Mouse (Mus musculus) kidney, adult 8-10 months (tissue): ENCODE results near the gene Gm19410.

Experiments
- DNase-seq, 2 experiments: peaks; one replicate each; pipeline ENCODE4 v3.0.0; 2022

The Gm19410 gene

DNA sequence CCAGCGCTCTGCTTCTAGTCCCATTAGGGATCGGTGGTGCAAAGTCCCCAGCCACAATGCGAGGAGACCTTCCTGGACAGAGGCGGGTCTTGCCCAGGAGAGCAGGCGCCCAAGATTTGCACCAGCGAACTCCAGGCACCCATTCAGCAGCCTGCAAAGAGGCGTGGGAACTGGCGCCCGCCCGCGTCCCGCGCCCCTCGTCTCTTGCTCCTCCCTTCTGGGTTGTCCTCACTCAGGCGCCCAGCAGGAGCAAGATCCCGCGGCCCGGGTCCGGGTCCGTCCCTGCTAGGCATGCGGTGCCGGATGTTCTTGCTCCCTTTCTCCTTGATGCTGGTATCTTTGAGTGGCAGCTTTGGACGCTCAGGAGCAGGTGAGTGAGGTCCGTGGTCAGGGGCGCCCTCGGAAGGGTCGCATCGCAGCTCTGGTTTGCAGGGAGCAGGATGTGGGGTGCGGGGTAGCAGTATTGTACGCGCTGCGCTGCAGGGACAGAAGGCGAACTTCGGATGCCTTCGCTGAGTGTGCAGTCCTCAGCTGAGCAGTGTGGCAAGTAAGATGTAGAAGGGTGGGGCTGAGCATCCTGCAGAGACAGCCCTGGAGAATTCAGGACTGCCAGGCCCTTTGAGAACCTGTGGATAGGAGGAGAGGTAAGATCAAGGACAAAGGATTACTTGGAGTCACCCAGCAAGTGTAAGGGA is at the start of gene Gm19410:
Gene Gm19410, plus strand, starts transcription at position 292 of the 695 bp plus-strand sequence.
- peak; percentile 0 to 4 for DNase-seq

DNA sequence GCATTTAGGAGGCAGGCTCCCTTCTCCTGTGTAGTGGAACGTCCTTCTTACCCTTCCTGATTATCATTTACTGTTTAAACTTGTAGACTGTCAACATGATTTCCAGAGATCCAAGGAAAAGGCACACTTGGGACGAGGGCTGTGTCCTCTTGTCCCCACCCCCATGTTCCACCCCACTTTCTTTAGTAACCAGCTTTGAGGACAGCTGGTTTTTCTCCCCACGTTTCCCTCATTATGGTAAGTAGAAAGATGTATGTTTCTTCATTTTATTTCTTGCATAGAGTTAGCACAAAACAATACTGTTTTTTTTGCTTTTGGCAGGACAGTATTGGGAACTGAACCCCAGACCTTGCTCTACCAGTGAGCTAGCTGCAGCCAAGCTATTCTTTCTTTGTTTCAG is 34.8 kb upstream of the Gm19410 start:
- DNase-seq = no peak

DNA sequence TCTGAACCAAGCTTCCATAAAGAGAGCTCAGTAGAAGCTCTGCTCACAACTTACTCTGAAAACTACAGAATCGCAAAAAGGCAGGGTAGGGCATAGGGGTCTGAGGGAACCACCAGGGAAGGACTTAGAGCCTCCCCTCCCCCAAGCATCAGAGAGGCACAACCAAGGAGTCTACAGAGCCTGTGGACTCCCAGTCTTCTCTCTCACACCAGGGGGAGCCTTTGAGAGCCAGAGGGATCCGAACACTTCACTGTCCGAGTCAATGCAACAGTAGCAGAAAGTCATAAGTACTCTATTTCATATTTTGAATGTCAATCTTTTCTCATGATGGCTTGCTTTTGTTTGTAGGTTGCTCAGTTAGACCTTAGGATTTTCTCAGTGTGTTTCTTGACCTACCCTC is 30.2 kb upstream of the Gm19410 start:
- no peak for DNase-seq

DNA sequence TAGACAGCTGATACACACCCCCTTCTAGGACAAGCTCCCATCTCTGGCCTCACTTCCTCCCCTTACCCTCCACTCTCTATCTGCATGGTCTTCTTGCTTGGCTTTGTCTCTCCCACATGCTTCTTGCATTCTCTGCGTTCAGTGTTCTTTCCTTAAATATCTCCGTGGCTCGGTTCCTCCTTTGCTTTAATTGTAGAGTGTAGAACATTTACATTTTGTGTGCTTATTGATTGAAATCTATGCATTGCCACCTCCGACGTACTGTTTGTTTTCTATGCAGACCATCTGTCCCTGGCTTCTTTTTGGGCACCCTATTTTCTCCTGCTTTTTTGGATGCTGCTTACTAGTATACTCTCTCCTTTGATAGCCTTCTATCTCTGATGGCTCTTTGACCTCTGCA is 9.4 kb upstream of the Gm19410 start:
- no peak for DNase-seq

DNA sequence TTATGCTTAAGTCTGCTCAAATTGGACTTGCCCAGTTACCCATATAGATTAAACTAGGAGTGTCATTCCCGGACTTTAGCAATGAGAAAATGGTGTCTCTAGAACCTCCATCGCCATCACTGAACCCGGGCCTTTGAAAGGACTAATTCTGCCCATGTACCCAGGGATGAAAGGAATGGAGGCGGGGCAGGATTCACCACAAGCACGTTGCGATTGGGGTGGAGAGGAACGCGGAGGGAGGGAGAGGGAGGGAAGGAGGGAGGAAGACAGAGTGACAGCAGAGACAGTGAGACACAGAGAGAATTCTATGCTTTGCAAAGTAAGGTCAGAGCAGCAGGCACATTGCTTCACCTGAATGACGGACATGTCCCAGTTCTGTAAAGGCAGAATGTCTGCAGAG is 570 bp upstream of the Gm19410 start:
- DNase-seq = no peak

DNA sequence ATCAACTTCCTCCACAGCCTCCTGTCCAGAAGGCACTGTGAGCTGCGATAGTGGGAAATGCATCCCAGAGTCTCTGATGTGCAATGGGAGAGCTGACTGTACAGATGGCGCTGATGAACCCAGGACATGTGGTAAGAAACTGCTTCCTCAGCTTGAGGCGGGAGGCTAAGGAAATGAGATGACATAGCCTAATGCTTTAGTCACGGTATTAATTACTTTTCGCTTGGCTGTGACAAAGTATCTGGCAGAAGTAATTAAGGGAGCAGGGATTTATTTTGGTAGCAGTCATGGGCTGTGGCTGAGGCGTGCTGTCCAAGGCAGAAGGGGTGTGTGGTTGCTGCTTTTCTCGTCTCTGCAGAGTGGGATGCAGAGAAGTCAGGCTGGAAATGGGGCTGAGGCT is 7.9 kb downstream of the Gm19410 start:
- DNase-seq = no peak
